Mouse (Mus musculus) left cerebral cortex, adult 18-20 months (tissue): ENCODE data around the gene Lcmt1. TPM values are rescaled to one million over a fixed set of nuclear protein-coding genes. Genes with fewer than 3 reads are reported as not detected.

ENCODE experiments used
- DNase-seq, 2 experiments: peaks; one replicate each; pipeline ENCODE4 v3.0.0; 2021 to 2022; ENCODE audit warnings: low spot score in 2 of 2, mixed read lengths in 1 of 2
- total RNA-seq, 2 experiments: library from RNA; stranded (reverse); gene quantifications; 2 replicates each; pipeline ENCODE4 v1.2.3; 2021

The Lcmt1 gene
- total RNA-seq, 2 experiments from 2014 or later, result 86.8 to 87.7 TPM

GRCm38 (mm10) chr7:123397931-123398330, 28.3 kb downstream of the Lcmt1 start:
- no peak for DNase-seq

DNA sequence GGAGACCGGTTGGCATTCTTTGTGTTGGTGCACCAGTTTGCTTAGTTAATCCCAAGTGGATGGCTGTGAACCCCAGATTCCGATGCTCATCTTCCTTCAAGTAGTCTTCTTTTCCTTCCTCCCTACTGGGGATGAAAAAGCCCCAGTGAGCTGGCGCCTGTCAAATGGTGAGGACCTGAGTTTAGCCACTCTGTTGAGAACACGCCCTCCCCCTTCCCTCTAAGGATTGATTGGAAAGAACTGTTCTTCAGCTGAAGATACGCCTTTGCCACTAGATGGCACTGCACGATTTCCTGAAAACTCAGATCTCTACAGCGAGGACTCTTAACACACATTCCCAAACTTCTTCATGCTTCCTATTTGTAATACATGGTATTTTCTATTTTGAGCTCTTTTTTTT, 29.2 kb downstream of the Lcmt1 start:
- peak; percentile 42 to 61 for DNase-seq

GRCm38 (mm10) chr7:123399286-123399685, 29.7 kb downstream of the Lcmt1 start:
- DNase-seq, result no peak

- no peak for DNase-seq
Observed at GRCm38 (mm10) chr7:123401121-123401520, 31.5 kb downstream of the Lcmt1 start.

- DNase-seq, result no peak
Observed at GRCm38 (mm10) chr7:123404198-123404597, 34.6 kb downstream of the Lcmt1 start.

- no peak for DNase-seq
Observed at GRCm38 (mm10) chr7:123405619-123406018, 36.0 kb downstream of the Lcmt1 start.

DNA sequence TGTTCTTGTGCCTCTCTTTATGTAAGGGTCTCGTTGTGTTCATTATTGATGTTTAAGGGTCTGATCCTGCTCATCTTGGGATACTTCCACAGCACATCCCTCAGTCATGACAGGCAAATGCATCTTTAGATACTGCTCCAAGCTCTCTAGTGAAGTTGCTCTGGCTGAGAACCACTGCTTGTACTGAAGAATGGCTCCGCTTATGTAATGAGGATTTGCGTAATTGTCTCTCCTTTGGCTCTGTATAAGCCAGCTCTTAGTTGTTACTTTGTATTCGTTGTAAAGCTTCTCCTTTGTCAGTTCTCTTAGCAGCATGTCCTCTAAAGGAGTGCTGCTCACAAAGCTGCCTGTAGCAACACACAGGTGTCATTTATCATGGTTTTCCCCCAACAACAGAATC, 37.4 kb downstream of the Lcmt1 start:
- no peak for DNase-seq

- DNase-seq, result no peak
Observed at GRCm38 (mm10) chr7:123410502-123410901, 40.9 kb downstream of the Lcmt1 start.

- peak; percentile 69 to 75 for DNase-seq
Observed at GRCm38 (mm10) chr7:123411109-123411508, 41.5 kb downstream of the Lcmt1 start.

- DNase-seq, result no peak
Observed at GRCm38 (mm10) chr7:123412143-123412542, 42.6 kb downstream of the Lcmt1 start.

DNA sequence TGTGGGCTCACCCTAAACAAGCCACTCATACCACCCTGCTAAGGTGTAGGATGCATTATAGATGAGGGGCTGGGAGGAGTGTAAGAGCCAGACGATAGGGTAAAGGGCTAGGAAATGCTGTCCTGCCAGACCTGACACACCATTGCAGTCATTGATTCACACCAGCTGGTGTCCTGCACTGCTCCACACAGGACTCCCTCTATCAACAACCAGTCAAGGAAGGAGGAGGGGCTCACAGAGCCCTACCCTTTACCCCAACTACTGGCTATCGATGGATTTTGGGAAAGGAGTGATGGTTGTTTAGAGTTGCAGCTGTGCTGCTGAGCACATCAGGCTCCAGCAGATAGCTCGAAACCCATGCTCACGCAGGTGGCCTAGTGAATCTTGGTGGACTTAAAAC, 47.2 kb downstream of the Lcmt1 start:
- no peak for DNase-seq

- no peak for DNase-seq
Observed at GRCm38 (mm10) chr7:123417661-123418060, 48.1 kb downstream of the Lcmt1 start.

DNA sequence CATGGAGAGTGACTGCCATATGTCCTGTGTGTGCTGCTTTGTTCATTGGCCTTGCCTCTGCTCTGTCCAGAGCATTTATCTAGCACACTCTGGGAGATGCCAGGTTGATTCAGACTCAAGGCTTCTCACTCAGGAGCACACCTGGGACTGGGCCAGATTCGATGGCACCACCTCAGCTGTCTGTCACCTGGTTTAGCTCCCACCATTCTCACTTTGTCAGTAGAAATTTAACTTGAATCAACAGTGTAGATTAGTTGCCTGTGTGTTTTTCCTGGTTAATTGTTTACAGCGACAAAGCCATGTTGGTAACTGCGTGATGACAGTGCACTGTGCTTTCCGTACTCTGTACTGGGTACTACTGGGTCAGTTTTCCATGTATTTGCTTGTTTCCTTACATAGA, 50.4 kb downstream of the Lcmt1 start:
- no peak for DNase-seq

DNA sequence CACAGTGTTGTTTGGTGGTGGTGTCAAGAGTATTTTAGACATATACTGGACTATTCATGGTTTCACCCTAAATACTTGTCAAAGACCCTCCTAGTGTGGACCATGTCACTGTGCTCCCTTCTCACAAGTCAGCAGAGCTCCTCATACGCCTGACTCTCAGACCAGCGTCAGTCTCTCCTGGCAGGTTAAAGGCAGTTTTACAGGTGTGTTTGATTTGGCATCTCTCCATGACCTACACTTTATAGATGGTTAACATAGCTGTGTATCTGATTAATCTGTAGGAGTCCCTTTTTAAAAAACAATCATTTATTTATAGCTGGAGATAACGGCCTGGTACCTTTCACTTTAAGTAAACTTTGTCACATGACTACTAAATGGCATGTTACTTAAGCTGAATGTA, 52.4 kb downstream of the Lcmt1 start:
- DNase-seq, result no peak

GRCm38 (mm10) chr7:123424281-123424680, 54.7 kb downstream of the Lcmt1 start:
- DNase-seq, result no peak

GRCm38 (mm10) chr7:123425134-123425757, 55.7 kb downstream of the Lcmt1 start:
- DNase-seq, result no peak

- no peak for DNase-seq
Observed at GRCm38 (mm10) chr7:123429624-123430410, 60.2 kb downstream of the Lcmt1 start.

DNA sequence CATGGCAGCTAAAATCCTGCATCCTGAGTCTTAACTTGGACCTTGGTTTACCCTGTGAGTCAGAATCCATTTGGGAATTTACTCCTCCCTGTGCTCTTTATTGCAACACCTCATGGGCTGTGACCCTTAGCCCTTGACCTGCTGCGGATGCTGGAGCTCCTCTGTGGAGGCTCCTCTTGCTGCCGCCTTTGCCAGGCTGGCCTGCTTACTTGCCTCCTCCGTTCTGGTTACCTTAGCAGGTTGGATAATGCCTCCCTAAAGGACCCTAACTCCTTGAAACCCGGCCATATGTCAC, 60.8 kb downstream of the Lcmt1 start:
- no peak for DNase-seq

- DNase-seq, result no peak
Observed at GRCm38 (mm10) chr7:123431206-123431605, 61.6 kb downstream of the Lcmt1 start.

- no peak for DNase-seq
Observed at GRCm38 (mm10) chr7:123442079-123442478, 72.5 kb downstream of the Lcmt1 start.

GRCm38 (mm10) chr7:123448794-123449193, 79.2 kb downstream of the Lcmt1 start:
- DNase-seq, result no peak

DNA sequence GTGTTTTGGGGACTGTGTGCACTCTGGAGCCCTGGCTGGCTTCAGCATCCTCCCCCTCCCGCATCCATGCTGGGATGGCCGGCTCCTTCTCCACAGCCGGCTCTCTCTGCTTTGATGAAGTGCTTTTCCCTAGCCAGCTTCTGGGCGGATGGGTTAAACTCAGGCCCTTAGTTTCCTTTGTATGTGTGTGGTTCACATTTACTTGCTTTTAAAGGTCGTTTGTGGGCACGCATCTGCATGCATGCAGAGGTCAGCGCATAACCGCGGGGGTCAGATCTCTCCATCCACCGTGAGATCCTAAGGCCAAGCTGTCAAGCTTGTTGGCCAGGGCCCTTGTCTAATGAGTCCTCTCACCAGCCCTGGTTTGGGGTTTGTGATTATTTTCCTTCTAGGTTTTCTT, 80.1 kb downstream of the Lcmt1 start:
- DNase-seq, result no peak

DNA sequence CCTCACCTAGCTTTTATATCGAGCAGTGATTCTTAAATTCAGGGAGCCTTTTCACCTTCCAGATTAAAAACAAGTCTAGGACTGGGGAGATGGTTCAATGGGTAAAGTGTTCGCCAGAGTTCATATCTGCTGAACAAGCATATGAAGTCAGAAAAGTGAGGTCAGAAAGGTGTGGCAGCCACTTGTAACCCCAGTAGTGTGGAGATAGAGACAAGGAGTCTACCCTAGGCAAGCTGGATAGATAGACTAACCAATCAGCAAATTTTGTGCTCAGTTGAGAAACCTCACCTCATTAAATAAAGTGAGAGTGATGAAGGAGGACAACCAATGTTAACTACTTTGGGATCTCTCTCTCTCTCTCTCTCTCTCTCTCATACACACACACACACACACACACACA, 80.9 kb downstream of the Lcmt1 start:
- no peak for DNase-seq
